Mouse (Mus musculus): Measurements from ENCODE around the gene Ppfia2. TPM values are rescaled to one million over a fixed set of nuclear protein-coding genes. Genes with fewer than 3 reads are reported as not detected.

The Ppfia2 gene
- polyA plus RNA-seq, 1 experiment from 2014 or later = 0.02 TPM

- ATAC-seq = no peak
- H3K36me3 ChIP-seq = no peaks in the 10 kb centered on the region
- no peak overlapping the region for H3K4me3 ChIP-seq
- no peak overlapping the region for H3K27ac ChIP-seq
- 0 out of 2 replicates have a peak, but pooled peaks cover 4% of the 10 kb centered on the region for H3K9me3 ChIP-seq (replicated peaks)
- no peaks in the 10 kb centered on the region for H3K4me1 ChIP-seq
- 57% methylated on average over 4 of the region's 4 CpGs for WGBS (ENCODE audit: insufficient replicate concordance)
- no peaks in the 10 kb centered on the region for H3K27me3 ChIP-seq (replicated peaks)
- no peak overlapping the region for H3K9ac ChIP-seq
- no peak overlapping the region for H3K4me2 ChIP-seq
Measured at GRCm38 (mm10) chr10:106870233-106870632, 400.1 kb downstream of the Ppfia2 start.

- H3K9ac ChIP-seq = no peak overlapping the region
- H3K36me3 ChIP-seq = no peaks in the 10 kb centered on the region
- 50% methylated on average over 3 of the region's 3 CpGs for WGBS (ENCODE audit: insufficient replicate concordance)
- H3K4me3 ChIP-seq = no peak overlapping the region
- no peak overlapping the region for H3K27ac ChIP-seq
- no peaks in the 10 kb centered on the region for H3K4me1 ChIP-seq
- 0 out of 2 replicates have a peak, but pooled peaks cover 4% of the 10 kb centered on the region for H3K9me3 ChIP-seq (replicated peaks)
- H3K4me2 ChIP-seq = no peak overlapping the region
- no peaks in the 10 kb centered on the region for H3K27me3 ChIP-seq (replicated peaks)
- no peak for ATAC-seq
Measured at GRCm38 (mm10) chr10:106871847-106872246, 401.7 kb downstream of the Ppfia2 start.

GRCm38 (mm10) chr10:106872714-106873113 lies 402.6 kb downstream of the Ppfia2 start:
- H3K27me3 ChIP-seq (replicated peaks) = no peaks in the 10 kb centered on the region
- H3K4me3 ChIP-seq = no peak overlapping the region
- H3K9ac ChIP-seq = no peak overlapping the region
- H3K9me3 ChIP-seq (replicated peaks) = 0 out of 2 replicates have a peak, but pooled peaks cover 4% of the 10 kb centered on the region
- no peak overlapping the region for H3K27ac ChIP-seq
- no peaks in the 10 kb centered on the region for H3K36me3 ChIP-seq
- WGBS (ENCODE audit: insufficient replicate concordance) = 29% methylated on average over 1 of the region's 1 CpGs
- no peak overlapping the region for H3K4me2 ChIP-seq
- no peaks in the 10 kb centered on the region for H3K4me1 ChIP-seq
- ATAC-seq = no peak

- H3K9me3 ChIP-seq (replicated peaks) = no peaks in the 10 kb centered on the region
- no peak for ATAC-seq
- whole genome bisulfite sequencing (ENCODE audit: insufficient replicate concordance) = 56% methylated on average over 3 of the region's 3 CpGs
- no peaks in the 10 kb centered on the region for H3K36me3 ChIP-seq
- H3K4me2 ChIP-seq = no peak overlapping the region
- no peak overlapping the region for H3K27ac ChIP-seq
- H3K4me3 ChIP-seq = no peak overlapping the region
- no peaks in the 10 kb centered on the region for H3K4me1 ChIP-seq
- H3K27me3 ChIP-seq (replicated peaks) = no peaks in the 10 kb centered on the region
- no peak overlapping the region for H3K9ac ChIP-seq
Measured at GRCm38 (mm10) chr10:106881330-106881729, 411.2 kb downstream of the Ppfia2 start.

- H3K4me1 ChIP-seq = no peaks in the 10 kb centered on the region
- WGBS (ENCODE audit: insufficient replicate concordance) = 58% methylated on average over 13 of the region's 13 CpGs
Measured at GRCm38 (mm10) chr10:106896351-106896750, 426.2 kb downstream of the Ppfia2 start.

GRCm38 (mm10) chr10:106910108-106910507 lies 440.0 kb downstream of the Ppfia2 start:
- Histone ChIP-seq H3K4me1 (no peaks in the 10 kb centered on the region), H3K27ac (no peak overlapping the region), H3K27me3 (replicated peaks) (no peaks in the 10 kb centered on the region), H3K9ac (no peak overlapping the region), H3K4me2 (no peak overlapping the region), H3K9me3 (replicated peaks) (no peaks in the 10 kb centered on the region), H3K36me3 (no peaks in the 10 kb centered on the region), H3K4me3 (no peak overlapping the region)
- ATAC-seq = no peak
- WGBS (ENCODE audit: insufficient replicate concordance) = 76% methylated on average over 3 of the region's 3 CpGs

More at GRCm38 (mm10) chr10:106896351-106896750, 426.2 kb downstream of the Ppfia2 start:
- Histone ChIP-seq H3K27me3 (replicated peaks) (no peaks in the 10 kb centered on the region), H3K36me3 (no peaks in the 10 kb centered on the region), H3K4me3 (no peak overlapping the region), H3K9me3 (replicated peaks) (no peaks in the 10 kb centered on the region), H3K9ac (no peak overlapping the region), H3K27ac (no peak overlapping the region), H3K4me2 (no peak overlapping the region)
- no peak for ATAC-seq

- ATAC-seq = no peak
- WGBS (ENCODE audit: insufficient replicate concordance) = 17% methylated on average over 2 of the region's 2 CpGs
- no peaks in the 10 kb centered on the region for H3K4me1 ChIP-seq
- H3K4me3 ChIP-seq = no peak overlapping the region
- no peak overlapping the region for H3K4me2 ChIP-seq
- H3K36me3 ChIP-seq = no peaks in the 10 kb centered on the region
- no peaks in the 10 kb centered on the region for H3K9me3 ChIP-seq (replicated peaks)
- no peak overlapping the region for H3K9ac ChIP-seq
- H3K27ac ChIP-seq = no peak overlapping the region
- no peaks in the 10 kb centered on the region for H3K27me3 ChIP-seq (replicated peaks)
Measured at GRCm38 (mm10) chr10:106913032-106913431, 442.9 kb downstream of the Ppfia2 start.

GRCm38 (mm10) chr10:106914275-106914674 lies 444.1 kb downstream of the Ppfia2 start:
- no peaks in the 10 kb centered on the region for H3K27me3 ChIP-seq (replicated peaks)
- no peak overlapping the region for H3K9ac ChIP-seq
- H3K4me1 ChIP-seq = no peaks in the 10 kb centered on the region
- H3K36me3 ChIP-seq = no peaks in the 10 kb centered on the region
- H3K4me3 ChIP-seq = no peak overlapping the region
- H3K4me2 ChIP-seq = no peak overlapping the region
- H3K27ac ChIP-seq = no peak overlapping the region
- no peak for ATAC-seq
- H3K9me3 ChIP-seq (replicated peaks) = no peaks in the 10 kb centered on the region

GRCm38 (mm10) chr10:106914822-106915221 lies 444.7 kb downstream of the Ppfia2 start:
- Histone ChIP-seq H3K4me1 (no peaks in the 10 kb centered on the region), H3K4me2 (no peak overlapping the region), H3K9ac (no peak overlapping the region), H3K9me3 (replicated peaks) (no peaks in the 10 kb centered on the region), H3K27me3 (replicated peaks) (no peaks in the 10 kb centered on the region), H3K36me3 (no peaks in the 10 kb centered on the region), H3K4me3 (no peak overlapping the region), H3K27ac (no peak overlapping the region)
- no peak for ATAC-seq

GRCm38 (mm10) chr10:106924334-106924733 lies 454.2 kb downstream of the Ppfia2 start:
- WGBS (ENCODE audit: insufficient replicate concordance) = 76% methylated on average over 5 of the region's 5 CpGs
- no peak overlapping the region for H3K4me2 ChIP-seq
- no peak overlapping the region for H3K27ac ChIP-seq
- no peaks in the 10 kb centered on the region for H3K36me3 ChIP-seq
- no peak overlapping the region for H3K4me3 ChIP-seq
- no peaks in the 10 kb centered on the region for H3K9me3 ChIP-seq (replicated peaks)
- no peak for ATAC-seq
- no peak overlapping the region for H3K9ac ChIP-seq
- H3K4me1 ChIP-seq = no peaks in the 10 kb centered on the region
- H3K27me3 ChIP-seq (replicated peaks) = no peaks in the 10 kb centered on the region

- Histone ChIP-seq H3K9me3 (replicated peaks) (no peaks in the 10 kb centered on the region), H3K36me3 (no peaks in the 10 kb centered on the region), H3K27ac (no peak overlapping the region), H3K4me1 (no peaks in the 10 kb centered on the region), H3K4me3 (no peak overlapping the region), H3K4me2 (no peak overlapping the region), H3K9ac (no peak overlapping the region), H3K27me3 (replicated peaks) (no peaks in the 10 kb centered on the region)
- no peak for ATAC-seq
- 65% methylated on average over 3 of the region's 3 CpGs for WGBS (ENCODE audit: insufficient replicate concordance)
Measured at GRCm38 (mm10) chr10:106924798-106925197, 454.7 kb downstream of the Ppfia2 start.

GRCm38 (mm10) chr10:106928576-106929332 lies 458.6 kb downstream of the Ppfia2 start:
- Histone ChIP-seq H3K4me3 (no peak overlapping the region), H3K4me2 (no peak overlapping the region), H3K27me3 (replicated peaks) (no peaks in the 10 kb centered on the region), H3K9ac (no peak overlapping the region), H3K4me1 (no peaks in the 10 kb centered on the region), H3K27ac (no peak overlapping the region), H3K36me3 (no peaks in the 10 kb centered on the region), H3K9me3 (replicated peaks) (no peaks in the 10 kb centered on the region)
- WGBS (ENCODE audit: insufficient replicate concordance) = 70% methylated on average over 9 of the region's 9 CpGs
- no peak for ATAC-seq

Measured in liver, embryonic 12.5 days (tissue).